Mouse (Mus musculus) right cerebral cortex, postnatal 25 days (tissue): ENCODE measurements at regions not wholly inside any gene's neighbourhood (a gene's known extent, or its start where the extent isn't known, plus 50 kb on each side); places are given as distances from the start of the nearest gene placed in this dataset.
A peak's percentile ranks its signal among the peaks of the same experiment; 100 is the strongest.

Experiments
- DNase-seq: peaks from one replicate; pipeline ENCODE4 v3.0.0; 2022

- DNase-seq = no peak
Measured at GRCm38 (mm10) chr16:25088649-25089019, 198.0 kb upstream of the Tprg start.

GRCm38 (mm10) chr16:25104165-25104564, 182.5 kb upstream of the Tprg start:
- no peak for DNase-seq

- DNase-seq = no peak
Measured at GRCm38 (mm10) chr16:25104603-25105002, 182.0 kb upstream of the Tprg start.

- DNase-seq = no peak
Measured at GRCm38 (mm10) chr16:25140164-25140563, 146.5 kb upstream of the Tprg start.

- DNase-seq = no peak
Measured at GRCm38 (mm10) chr16:25147486-25147885, 139.1 kb upstream of the Tprg start.

- DNase-seq = no peak
Measured at GRCm38 (mm10) chr16:25149186-25149585, 137.4 kb upstream of the Tprg start.

GRCm38 (mm10) chr16:25176870-25177269, 109.7 kb upstream of the Tprg start:
- no peak for DNase-seq

GRCm38 (mm10) chr16:25178055-25178454, 108.6 kb upstream of the Tprg start:
- DNase-seq = no peak

- peak; percentile 3 for DNase-seq
Measured at GRCm38 (mm10) chr16:25181939-25182338, 104.7 kb upstream of the Tprg start.

GRCm38 (mm10) chr16:25197079-25197478, 89.5 kb upstream of the Tprg start:
- DNase-seq = no peak

GRCm38 (mm10) chr16:25198844-25199243, 87.8 kb upstream of the Tprg start:
- no peak for DNase-seq

- DNase-seq = no peak
Measured at GRCm38 (mm10) chr16:25199984-25200383, 86.6 kb upstream of the Tprg start.

- no peak for DNase-seq
Measured at GRCm38 (mm10) chr16:25201094-25201770, 85.4 kb upstream of the Tprg start.

- DNase-seq = no peak
Measured at GRCm38 (mm10) chr16:25213250-25213649, 73.4 kb upstream of the Tprg start.

- DNase-seq = no peak
Measured at GRCm38 (mm10) chr16:25220552-25220951, 66.1 kb upstream of the Tprg start.

- DNase-seq = no peak
Measured at GRCm38 (mm10) chr16:25224801-25225200, 61.8 kb upstream of the Tprg start.
